Mouse (Mus musculus): ENCODE measurements around the gene Tcap. TPM values are rescaled to one million over a fixed set of nuclear protein-coding genes. Genes with fewer than 3 reads are reported as not detected.

Tcap gene
- polyA plus RNA-seq (2012; rRNA removed; ENCODE audit: low replicate concordance), result 0.53 and 504 TPM in 2 replicates

GRCm38 (mm10) chr11:98383261-98384030, at the start of gene Tcap:
Gene Tcap (plus strand): TSS chr11:98383811.

DNA sequence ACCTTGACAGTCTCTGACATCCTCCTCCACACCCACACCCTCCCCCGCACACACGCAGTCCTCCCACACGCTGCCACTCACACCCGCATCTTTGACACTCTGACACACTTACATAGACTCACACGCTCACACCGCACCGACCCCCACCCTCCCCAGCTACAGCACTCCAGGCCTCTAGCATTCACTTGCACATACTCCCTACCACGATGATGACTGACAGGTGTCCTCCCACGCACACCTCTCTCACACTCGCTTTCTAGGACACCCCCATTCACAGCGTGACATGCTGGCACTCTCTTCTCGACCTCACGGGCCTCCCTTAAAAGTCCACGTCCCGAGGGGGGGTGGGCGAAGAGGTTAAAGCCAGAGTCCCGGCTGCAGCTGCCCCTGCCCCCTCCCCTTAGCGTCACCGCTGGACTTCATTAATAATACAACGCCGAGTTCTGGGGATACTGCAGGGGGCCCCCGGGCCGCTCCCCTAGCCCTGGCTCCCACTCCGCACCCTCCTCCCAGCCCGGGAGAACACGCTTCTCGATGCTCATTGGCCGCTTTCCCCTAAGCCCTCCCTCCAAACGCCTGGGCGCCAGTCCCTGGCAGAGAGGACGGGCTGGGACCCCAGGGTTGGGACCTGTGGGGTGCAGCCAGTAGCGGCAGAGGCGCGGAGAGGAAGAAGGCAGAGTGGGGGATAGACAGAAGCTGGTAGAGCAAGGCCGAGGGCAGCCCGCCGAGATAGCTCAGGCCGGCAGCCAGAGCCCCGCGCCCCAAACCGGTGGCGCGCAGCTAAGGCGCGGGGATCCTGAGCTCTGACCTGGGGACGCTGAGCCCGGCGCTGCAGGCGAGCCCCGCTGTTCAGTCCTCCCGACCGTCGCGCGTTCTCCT, 35.3 kb upstream of the Tcap start, which contains the start of gene Ppp1r1b:
TSS of gene Ppp1r1b (plus strand) at position 322 of the 879 bp plus-strand sequence.

DNA sequence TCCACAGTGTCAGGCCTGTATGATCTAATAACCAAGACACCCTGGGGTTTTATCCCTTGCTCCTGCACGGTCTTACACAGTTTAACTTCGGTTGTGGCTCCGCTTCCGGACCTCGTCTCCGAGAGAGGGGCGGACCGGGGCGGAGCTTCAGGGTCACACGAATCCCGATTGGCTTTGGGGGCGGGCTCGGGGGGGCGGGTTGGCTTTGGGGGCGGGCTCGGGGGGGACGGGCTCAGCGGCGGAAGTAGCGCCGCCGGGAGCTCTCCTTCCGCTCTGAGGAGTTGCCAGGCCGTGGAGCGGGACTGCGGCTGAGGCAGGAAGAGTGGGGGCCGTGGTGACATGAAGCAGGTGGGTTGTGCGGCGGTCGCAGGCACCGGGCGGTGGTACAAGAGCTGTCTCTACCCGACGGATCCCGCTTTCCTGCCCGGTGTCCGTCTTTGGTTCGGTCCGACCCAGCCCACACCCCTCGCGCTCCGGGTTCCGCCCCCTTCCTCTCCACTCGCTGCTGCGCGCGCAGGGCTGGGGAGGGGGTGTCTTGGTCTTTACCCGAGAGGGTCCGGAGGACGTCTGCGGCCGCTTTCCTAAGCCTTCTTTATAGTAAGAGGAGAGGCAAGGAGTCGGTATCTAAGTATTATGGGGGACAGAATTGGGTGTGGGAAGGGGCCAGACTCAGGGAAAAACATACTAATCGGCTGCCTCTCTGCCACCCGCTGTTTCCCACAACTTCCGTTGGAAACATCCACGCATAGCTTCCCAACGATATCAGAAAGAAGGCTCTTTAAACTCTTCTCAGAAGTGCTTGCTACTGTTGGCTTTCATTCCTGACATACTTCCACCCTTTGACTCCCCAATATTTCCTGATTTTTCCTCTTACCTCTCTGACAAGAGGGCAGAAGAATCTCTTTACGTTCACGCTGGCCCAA, 25.2 kb upstream of the Tcap start, which contains the start of gene Stard3:
TSS of gene Stard3 (plus strand) at position 208 of the 923 bp plus-strand sequence.

GRCm38 (mm10) chr11:98385638-98386585, 2.3 kb downstream of the Tcap start, which contains the start of gene Pnmt:
Gene Pnmt (plus strand): TSS chr11:98386450.

DNA sequence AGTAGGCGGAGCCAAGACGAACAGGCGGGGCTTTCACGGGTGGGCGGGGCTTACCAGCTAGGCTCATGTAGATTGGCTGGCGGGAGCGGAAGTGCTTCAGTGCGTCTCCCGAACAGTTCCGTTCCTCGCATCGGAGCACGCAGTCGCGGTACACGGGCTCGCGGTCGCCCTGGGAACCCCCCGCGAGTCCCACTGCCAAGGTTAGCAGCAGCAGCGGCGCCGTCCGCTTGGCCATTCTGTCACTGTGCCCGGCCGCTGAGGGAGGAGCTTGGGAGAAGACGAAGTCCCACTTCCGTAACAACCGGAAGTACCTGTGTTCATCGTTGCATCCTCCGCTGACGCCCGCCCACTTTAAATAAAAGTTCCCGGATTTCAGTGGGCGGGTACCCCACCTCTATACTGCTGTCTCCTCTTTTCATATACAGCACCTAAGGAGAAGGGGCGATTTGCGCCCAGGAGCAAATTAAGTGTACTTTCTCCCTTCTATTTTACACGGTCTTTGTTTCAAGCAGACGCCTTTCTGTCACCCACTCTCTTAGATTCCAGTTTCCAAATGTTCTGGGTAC, 16.6 kb downstream of the Tcap start, which contains the start of gene Pgap3:
TSS of gene Pgap3 (minus strand) at position 330 of the 566 bp plus-strand sequence.

DNA sequence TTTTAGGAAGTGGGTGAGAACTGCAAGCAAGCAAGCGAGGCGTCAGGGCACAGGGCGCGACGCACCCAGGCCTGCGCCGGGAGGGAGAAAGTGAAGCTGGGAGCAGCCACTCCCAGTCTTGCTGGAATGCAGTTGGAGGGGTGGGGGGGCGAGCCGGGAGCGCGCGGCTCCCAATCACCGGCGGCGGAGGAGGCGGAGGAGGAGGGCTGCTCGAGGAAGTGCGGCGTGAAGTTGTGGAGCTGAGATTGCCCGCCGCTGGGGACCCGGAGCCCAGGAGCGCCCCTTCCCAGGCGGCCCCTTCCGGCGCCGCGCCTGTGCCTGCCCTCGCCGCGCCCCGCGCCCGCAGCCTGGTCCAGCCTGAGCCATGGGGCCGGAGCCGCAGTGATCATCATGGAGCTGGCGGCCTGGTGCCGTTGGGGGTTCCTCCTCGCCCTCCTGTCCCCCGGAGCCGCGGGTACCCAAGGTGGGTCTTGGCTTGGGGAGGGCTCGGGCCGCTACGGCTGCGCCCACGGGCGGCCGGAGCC, 28.7 kb downstream of the Tcap start, which contains the start of gene Erbb2:
TSS of gene Erbb2 (plus strand) at position 198 of the 524 bp plus-strand sequence.

Other genes starting within 250 kb of the Tcap start
- 26.5 and 27.7 TPM in 2 replicates for gene Fbxl20, start 233.4 kb upstream of the Tcap start, polyA plus RNA-seq (2012; rRNA removed; ENCODE audit: low replicate concordance)
- gene Med1, start 190.5 kb upstream of the Tcap start, polyA plus RNA-seq (2012; rRNA removed; ENCODE audit: low replicate concordance), result 9.8 and 16.1 TPM in 2 replicates
- gene Cdk12, start 180.8 kb upstream of the Tcap start, polyA plus RNA-seq (2012; rRNA removed; ENCODE audit: low replicate concordance), result 12.6 and 17.2 TPM in 2 replicates
- gene Neurod2, start 54.2 kb upstream of the Tcap start, polyA plus RNA-seq (2012; rRNA removed; ENCODE audit: low replicate concordance), result not detected in 2 replicates
- 1.8 and 2.0 TPM in 2 replicates for gene Ppp1r1b, start 35.4 kb upstream of the Tcap start, polyA plus RNA-seq (2012; rRNA removed; ENCODE audit: low replicate concordance)
- gene Stard3, start 25.4 kb upstream of the Tcap start, polyA plus RNA-seq (2012; rRNA removed; ENCODE audit: low replicate concordance), result 88.0 and 123 TPM in 2 replicates
- 0.20 TPM in 1 of 2 replicates, not detected in the other for gene Pnmt, start 2.6 kb downstream of the Tcap start, polyA plus RNA-seq (2012; rRNA removed; ENCODE audit: low replicate concordance)
- 21.3 and 24.6 TPM in 2 replicates for gene Pgap3, start 16.7 kb downstream of the Tcap start, polyA plus RNA-seq (2012; rRNA removed; ENCODE audit: low replicate concordance)
- gene Erbb2, start 28.7 kb downstream of the Tcap start, polyA plus RNA-seq (2012; rRNA removed; ENCODE audit: low replicate concordance), result 22.4 and 29.5 TPM in 2 replicates
- 48.3 and 68.1 TPM in 2 replicates for gene Mien1, start 55.2 kb downstream of the Tcap start, polyA plus RNA-seq (2012; rRNA removed; ENCODE audit: low replicate concordance)
- gene Grb7, start 62.6 kb downstream of the Tcap start, polyA plus RNA-seq (2012; rRNA removed; ENCODE audit: low replicate concordance), result 29.3 and 38.8 TPM in 2 replicates
- gene Ikzf3, start 162.2 kb downstream of the Tcap start, polyA plus RNA-seq (2012; rRNA removed; ENCODE audit: low replicate concordance), result 19.7 and 38.8 TPM in 2 replicates
- 0.43 and 0.88 TPM in 2 replicates for gene Zpbp2, start 167.3 kb downstream of the Tcap start, polyA plus RNA-seq (2012; rRNA removed; ENCODE audit: low replicate concordance)
- 218 and 235 TPM in 2 replicates for gene Ormdl3, start 203.6 kb downstream of the Tcap start, polyA plus RNA-seq (2012; rRNA removed; ENCODE audit: low replicate concordance)
- not detected in 2 replicates for gene Lrrc3c, start 214.5 kb downstream of the Tcap start, polyA plus RNA-seq (2012; rRNA removed; ENCODE audit: low replicate concordance)
- not detected in 2 replicates for gene Gm12355, start 241.8 kb downstream of the Tcap start, polyA plus RNA-seq (2012; rRNA removed; ENCODE audit: low replicate concordance)
- gene Gsdma3, start 242.5 kb downstream of the Tcap start, polyA plus RNA-seq (2012; rRNA removed; ENCODE audit: low replicate concordance), result 0.52 TPM in 1 of 2 replicates, not detected in the other